Mouse (Mus musculus) brain, adult 2 months (tissue): ENCODE data around the gene Wdr20.
A peak's percentile ranks its signal among the peaks of the same experiment; 100 is the strongest.
"Not testable (repeated sequence)": the region's sequence is repeated elsewhere in the genome, so short reads cannot be mapped to it uniquely, and the experiment has no call there.

Source experiments
- DNase-seq: peaks from one replicate; pipeline ENCODE4 v3.0.0; 2011; ENCODE audit warnings: low read depth, low spot score

Gene Wdr20

GRCm38 (mm10) chr12:110737170-110738157 lies at the start of gene Wdr20:
TSS of gene Wdr20 (plus strand) at chr12:110737944.
- peak; percentile 98 for DNase-seq

- DNase-seq: not testable (repeated sequence)
Observed at GRCm38 (mm10) chr12:110688921-110689320, 48.8 kb upstream of the Wdr20 start.

GRCm38 (mm10) chr12:110689919-110690643 lies 47.7 kb upstream of the Wdr20 start:
- no peak for DNase-seq

- not testable (repeated sequence) for DNase-seq
Observed at GRCm38 (mm10) chr12:110693378-110693777, 44.4 kb upstream of the Wdr20 start.

GRCm38 (mm10) chr12:110695676-110696171 lies 42.0 kb upstream of the Wdr20 start:
- peak; percentile 86 for DNase-seq

- peak; percentile 96 for DNase-seq
Observed at GRCm38 (mm10) chr12:110696173-110696974, 41.4 kb upstream of the Wdr20 start.

- no peak for DNase-seq
Observed at GRCm38 (mm10) chr12:110696975-110697400, 40.8 kb upstream of the Wdr20 start.

GRCm38 (mm10) chr12:110697457-110697856 lies 40.3 kb upstream of the Wdr20 start:
- no peak for DNase-seq

GRCm38 (mm10) chr12:110698080-110698479 lies 39.7 kb upstream of the Wdr20 start:
- no peak for DNase-seq

GRCm38 (mm10) chr12:110698523-110699170 lies 39.1 kb upstream of the Wdr20 start:
- DNase-seq: no peak

- DNase-seq: no peak
Observed at GRCm38 (mm10) chr12:110699171-110699547, 38.6 kb upstream of the Wdr20 start.

- no peak for DNase-seq
Observed at GRCm38 (mm10) chr12:110700730-110701129, 37.0 kb upstream of the Wdr20 start.

GRCm38 (mm10) chr12:110701363-110701762 lies 36.4 kb upstream of the Wdr20 start:
- DNase-seq: not testable (repeated sequence)

GRCm38 (mm10) chr12:110702556-110702955 lies 35.2 kb upstream of the Wdr20 start, which contains the start of gene Hsp90aa1:
TSS of gene Hsp90aa1 (minus strand) at chr12:110702728.
- DNase-seq: no peak

GRCm38 (mm10) chr12:110703008-110703471 lies 34.7 kb upstream of the Wdr20 start:
- DNase-seq: peak; percentile 90

GRCm38 (mm10) chr12:110703682-110704081 lies 34.1 kb upstream of the Wdr20 start:
- DNase-seq: no peak

GRCm38 (mm10) chr12:110705419-110705818 lies 32.3 kb upstream of the Wdr20 start:
- not testable (repeated sequence) for DNase-seq

- DNase-seq: peak; percentile 75
Observed at GRCm38 (mm10) chr12:110706337-110707231, 31.2 kb upstream of the Wdr20 start.

- DNase-seq: no peak
Observed at GRCm38 (mm10) chr12:110707451-110707850, 30.3 kb upstream of the Wdr20 start.

GRCm38 (mm10) chr12:110711270-110711669 lies 26.5 kb upstream of the Wdr20 start:
- no peak for DNase-seq
